Mouse (Mus musculus) right cerebral cortex, postnatal 36 days (tissue): ENCODE results near the gene Phactr2.

Source experiments
- DNase-seq, 2 experiments: peaks; one replicate each; pipeline ENCODE4 v3.0.0; 2022; ENCODE audit warnings: low spot score in 2 of 2, mixed read lengths in 1 of 2

The Phactr2 gene

DNA sequence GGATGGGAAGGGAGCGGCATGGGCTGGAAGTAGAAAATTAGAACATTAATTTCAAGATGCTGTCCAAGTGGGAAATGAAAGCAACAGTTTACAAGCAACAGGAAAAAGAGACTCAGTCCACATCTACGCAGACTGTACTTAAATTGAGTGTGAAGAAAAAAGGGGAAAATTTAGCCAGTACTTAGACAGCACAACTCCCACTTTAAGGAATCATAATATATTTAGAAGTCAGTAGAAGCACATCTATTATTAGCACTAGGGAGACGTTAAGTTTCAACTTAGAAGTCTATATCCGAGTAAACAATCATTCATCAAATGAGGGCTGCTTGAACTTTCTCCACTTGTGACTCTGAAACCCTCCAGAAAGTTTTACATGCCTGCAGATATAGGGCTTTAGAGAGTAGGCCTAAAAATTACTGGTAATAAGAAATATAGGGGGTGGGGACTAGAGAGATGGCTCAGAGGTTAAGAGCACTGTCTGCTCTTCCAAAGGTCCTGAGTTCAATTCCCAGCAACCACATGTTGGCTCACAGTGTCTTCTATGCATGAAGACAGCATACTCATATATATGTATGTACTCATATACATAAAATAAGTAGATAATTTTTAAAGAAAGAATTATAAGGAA is 142.7 kb downstream of the Phactr2 start:
- DNase-seq = no peak

DNA sequence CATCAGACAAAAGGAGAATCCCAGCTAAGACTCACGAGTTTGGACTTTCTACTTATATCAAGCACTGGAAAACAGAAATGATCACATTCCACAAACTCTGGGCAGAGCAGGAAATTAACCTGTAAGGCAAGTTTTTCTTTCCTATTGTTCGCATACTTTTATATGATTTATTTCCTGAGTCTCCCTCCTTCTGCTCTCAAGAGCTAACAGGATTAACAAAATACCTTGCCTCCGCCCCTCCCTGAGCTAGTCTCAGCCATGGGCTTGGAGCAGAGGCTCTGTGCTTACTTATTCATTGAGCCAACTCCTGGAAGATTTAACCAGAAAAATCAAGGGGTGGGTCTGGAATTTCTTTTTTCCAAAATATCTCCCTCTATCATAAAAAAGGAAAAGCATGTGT is 145.6 kb downstream of the Phactr2 start:
- no peak for DNase-seq

- no peak for DNase-seq
These were observed 147.9 kb downstream of the Phactr2 start for GRCm38 (mm10) chr10:13326149-13326873.

GRCm38 (mm10) chr10:13323806-13324411 is 150.3 kb downstream of the Phactr2 start:
- no peak for DNase-seq

GRCm38 (mm10) chr10:13323139-13323805 is 150.9 kb downstream of the Phactr2 start:
- DNase-seq = no peak

DNA sequence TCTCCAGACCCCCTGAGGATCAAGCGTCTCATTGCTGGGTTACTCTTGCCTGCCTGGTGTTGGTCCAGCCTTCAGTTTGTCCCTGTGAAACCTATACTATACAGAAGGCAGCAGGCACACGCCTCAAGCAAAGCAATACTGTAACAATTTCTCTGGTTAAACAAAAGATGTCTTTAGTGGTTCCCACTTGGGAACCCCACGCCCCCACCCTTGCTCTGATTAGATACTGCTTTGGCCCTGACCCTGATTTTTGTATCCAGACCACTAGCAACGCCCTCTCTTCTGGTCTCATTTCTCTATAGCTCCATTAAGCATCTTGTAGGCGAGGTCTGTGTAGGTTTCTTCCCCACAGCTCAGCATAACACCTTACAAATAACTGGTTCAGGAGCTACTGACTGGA is 159.2 kb downstream of the Phactr2 start:
- DNase-seq = no peak

GRCm38 (mm10) chr10:13312576-13312975 is 161.6 kb downstream of the Phactr2 start:
- DNase-seq = no peak

DNA sequence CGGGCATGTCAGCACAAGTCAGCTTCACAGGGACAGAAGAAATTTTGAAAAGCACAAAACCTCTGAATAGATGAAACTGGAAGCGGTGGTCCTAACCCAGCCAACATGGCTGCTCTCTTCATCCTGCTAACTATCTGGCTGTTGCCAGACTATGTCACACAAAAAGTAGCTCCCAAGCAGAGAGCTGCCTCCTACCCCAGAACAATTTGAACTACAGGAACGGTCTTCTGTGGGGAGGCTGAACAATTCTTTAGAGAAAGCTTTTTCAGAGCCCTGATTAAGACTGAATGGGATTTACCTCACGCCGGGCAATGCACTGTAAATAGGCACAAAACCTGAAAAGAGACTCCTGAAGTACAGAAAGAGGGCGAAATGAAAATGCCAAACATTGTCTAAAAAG is 162.6 kb downstream of the Phactr2 start:
- DNase-seq = no peak

DNA sequence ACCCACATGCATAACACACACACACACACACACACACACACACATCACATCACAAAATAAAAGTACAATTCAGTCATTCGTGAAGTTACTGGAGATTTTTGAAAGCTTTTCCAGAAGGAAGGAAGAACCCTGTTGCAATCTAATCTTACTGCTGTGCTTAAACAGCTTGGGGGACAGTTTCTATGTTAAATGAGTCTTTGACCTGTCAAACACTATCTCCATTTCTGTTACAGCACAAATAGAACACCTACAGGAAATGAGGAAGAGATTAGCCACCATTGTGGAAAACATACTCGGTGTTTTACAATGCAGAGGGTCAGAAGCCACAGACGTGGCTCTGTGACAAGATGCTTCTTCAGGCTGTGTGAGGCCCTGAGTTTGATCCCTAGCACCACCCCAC is 164.1 kb downstream of the Phactr2 start:
- no peak for DNase-seq

GRCm38 (mm10) chr10:13304641-13305241 is 169.5 kb downstream of the Phactr2 start:
- no peak for DNase-seq

DNA sequence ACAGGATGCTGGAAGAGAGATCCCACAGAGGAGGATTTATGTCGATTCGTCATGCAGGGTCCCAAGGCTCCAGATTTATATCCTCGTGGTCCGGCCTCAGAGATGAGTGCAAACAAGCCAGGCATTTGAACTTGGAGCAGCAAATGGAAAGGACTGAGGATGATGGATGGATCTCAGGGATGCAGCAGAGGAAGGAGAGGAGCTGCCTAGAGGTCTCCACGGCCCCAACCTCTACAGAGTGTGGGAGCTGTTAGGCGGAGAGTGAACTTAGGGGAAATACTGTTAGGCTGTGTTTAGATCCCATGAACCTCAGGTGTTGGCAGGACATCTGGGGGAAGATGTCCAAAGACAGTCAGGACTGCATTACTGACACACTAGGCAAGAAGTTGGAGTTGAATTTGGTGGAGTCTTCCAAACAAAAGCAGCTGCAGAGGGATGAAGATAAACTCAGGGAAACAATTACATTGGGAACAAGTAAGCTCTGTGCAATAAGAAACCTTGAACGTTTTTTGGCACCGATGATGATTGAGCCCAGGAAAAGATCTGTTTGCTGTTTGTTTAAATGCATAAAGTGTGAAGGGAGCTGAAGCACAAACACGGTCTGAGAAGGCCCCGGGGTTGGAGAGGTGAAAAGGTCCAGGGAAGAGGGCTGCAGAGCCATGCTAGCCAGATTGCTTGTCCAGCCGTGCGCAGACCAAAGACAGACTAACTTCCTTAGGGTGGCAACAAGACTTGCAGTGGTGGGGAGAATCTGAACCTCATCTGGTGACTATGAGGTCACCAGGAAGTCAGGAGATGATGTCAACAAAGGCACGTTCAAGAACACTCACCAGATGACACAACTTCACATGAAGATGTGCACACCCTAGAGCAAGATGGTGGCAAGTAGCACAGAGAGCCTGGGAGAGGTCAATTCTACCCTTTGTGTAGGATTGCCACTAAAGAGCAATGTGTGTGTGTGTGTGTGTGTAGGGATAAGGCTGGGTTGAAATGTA is 170.6 kb downstream of the Phactr2 start:
- no peak for DNase-seq

- no peak for DNase-seq
These were observed 173.6 kb downstream of the Phactr2 start for GRCm38 (mm10) chr10:13300601-13301000.

DNA sequence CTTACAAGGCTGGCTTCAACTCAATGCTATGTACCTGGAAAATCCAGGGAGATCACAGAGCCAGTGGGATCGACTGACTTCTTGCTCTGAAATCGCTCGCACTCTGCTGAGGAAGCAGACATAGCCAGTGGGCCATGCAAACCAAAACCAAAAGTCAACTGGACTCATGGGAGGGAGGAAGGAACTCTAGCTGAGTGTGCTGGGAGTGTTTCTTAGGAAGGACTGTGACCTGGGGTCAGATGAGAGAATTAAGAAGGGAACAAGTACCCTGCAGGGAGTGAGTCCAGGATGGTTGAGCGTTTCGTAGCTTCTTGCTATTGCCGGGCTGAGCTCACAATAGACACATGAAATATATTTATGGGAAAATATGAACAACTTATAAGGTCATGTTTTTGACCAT is 174.0 kb downstream of the Phactr2 start:
- no peak for DNase-seq

DNA sequence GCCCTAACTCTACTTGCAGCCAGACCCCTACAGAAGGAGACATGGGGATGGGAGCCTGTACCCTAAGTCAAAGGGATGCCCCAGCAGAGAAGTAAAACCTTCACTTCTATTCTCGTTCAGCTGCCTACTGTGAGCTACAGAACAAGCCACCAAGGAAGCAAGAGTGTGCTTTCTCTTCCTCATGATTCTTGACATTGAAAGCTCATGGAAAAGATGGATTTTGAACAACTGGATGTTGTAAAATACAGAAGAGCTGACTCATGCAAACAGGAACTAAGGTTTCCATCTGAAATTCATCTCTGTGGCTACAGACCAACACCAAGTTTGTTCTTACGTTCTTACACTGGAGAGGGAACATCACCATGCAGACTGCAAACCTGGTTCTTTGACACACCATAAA is 179.3 kb downstream of the Phactr2 start:
- no peak for DNase-seq

DNA sequence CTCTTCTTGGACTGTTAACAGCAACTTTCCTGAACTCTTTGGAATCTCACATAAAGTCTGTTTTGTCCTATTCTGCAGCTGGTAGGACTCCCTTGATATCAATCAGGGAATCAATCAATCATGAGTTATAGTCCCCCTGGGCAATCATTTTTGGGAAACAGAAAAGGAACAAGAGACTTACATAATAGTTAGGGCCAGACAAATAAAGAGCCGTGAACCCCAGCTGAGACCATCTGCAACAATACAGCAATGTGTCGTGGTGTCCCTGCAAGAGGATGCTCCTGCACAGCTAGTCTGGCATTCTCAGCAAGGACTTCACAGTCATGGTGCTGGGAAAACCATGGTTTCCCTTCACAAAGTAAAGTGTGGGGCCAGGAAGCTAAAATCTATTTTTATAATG is 182.2 kb downstream of the Phactr2 start:
- no peak for DNase-seq

DNA sequence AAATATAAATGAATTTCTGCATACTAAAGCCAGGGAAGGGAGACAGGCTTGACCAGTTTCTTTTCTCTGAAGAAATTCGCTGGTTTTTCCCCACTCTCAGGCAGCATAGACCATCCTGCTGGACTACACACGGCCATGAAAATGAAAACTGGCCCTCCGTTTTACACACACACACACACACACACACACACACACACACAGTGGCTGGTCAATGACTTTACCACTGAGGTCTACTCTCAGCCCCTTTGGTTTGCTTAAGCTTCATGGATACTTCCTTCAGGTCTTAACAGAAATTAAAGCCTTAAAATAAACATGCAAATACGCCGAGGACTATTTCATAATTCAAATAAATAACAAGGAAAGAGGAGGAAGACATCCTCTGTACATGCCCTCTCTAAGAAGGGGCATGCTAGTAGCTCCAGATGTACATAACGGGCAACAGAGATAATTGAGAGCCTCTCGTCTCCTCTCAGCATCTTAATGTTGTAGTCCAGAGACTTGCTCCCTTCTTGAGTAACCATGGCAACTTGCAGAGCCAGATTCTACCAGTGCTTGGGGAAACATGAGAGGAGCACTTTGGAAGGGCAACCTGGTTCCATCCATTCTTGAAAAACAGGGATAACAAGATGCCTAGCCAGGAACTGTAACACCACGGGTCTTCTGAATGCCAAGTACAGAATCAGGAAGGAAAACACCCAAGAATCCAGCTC is 184.8 kb downstream of the Phactr2 start:
- DNase-seq = no peak

DNA sequence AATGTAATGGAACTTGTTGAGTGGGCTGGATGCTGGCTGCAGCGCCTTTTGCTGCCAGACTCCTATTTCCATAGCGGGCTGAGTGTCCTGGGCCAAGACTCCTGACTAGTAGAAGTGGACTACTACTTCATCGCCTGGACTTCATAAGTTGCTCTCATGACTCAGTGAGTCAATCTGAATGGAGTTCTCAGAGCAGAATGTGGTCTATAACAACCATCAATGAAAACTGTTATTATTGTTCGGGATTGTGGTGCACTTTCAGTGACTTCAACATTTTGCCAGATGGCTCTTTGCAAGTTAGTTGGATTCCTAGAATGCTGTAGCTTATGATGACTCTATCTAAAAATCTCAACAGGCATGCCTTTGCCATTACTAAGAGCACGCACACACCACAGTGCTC is 185.9 kb downstream of the Phactr2 start:
- no peak for DNase-seq

DNA sequence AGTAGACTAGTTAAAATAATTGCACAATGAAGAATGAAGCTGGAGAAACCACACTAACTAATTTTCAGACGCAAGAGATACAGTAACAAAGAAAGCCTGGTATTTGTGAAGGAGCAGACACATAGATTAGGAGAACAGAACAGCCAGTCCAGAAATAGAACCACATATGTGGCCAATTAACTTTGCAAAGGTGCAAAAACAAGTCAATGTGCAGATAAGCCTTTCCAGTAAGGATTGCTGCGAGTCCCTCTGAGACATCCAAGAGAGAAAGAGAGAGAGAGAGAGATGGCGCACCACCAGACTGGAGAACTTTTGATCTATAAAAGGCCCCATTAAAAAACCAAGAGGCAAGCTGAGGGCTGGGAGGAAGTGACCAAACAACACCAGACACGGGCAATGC is 190.8 kb downstream of the Phactr2 start:
- DNase-seq = no peak

DNA sequence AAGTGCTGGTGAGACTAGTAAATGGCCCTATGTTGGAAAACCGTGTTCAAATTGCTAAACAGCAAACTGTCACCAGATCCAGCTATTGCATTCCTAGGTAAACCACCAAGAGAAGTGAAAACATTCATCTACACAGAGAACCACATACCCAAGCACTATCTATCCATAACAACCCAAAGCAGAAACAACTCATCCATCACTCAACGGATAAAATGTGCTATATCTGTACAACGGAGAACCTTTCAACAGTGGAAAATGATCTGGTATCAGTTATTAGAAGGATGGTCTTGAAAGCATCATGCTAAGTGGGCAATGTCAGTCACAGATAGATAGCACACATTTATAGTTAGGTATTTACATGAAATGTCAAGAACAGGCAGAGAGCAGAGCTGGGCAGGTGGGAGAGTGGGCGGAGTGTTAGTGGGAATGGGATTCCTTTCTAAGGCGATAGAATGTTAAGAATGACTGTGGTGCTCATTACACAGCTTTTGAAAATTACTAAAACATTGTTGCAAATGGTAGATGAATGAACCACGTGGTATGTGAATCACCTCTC is 193.8 kb downstream of the Phactr2 start:
- DNase-seq = no peak

DNA sequence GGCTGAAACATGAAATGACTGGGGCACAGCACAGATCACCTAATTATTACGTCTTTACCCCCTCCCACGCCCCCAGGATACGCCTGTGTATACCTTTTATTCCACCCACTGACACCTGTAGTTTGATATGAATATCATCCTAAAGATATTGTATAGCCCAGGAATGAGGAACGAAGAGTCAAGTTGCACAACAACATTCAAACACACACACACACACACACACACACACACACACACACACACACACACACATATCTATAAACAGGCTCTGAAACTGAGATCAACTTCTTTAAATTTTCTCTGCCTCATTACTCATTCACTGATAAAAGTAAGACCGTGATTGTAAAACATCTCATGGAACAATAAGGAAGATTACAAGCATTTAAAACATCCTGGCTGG is 197.9 kb downstream of the Phactr2 start:
- DNase-seq = no peak
